Mouse (Mus musculus) kidney, postnatal 36 days (tissue): Measurements from ENCODE around the gene Ccdc96.

Source experiments
- DNase-seq, 2 experiments: peaks; one replicate each; pipeline ENCODE4 v3.0.0; 2021 to 2022; ENCODE audit warnings: mixed read lengths in 2 of 2

The Ccdc96 gene

GRCm38 (mm10) chr5:36474283-36474682 lies 10.1 kb upstream of the Ccdc96 start:
- peak; percentile 78 to 87 for DNase-seq

DNA sequence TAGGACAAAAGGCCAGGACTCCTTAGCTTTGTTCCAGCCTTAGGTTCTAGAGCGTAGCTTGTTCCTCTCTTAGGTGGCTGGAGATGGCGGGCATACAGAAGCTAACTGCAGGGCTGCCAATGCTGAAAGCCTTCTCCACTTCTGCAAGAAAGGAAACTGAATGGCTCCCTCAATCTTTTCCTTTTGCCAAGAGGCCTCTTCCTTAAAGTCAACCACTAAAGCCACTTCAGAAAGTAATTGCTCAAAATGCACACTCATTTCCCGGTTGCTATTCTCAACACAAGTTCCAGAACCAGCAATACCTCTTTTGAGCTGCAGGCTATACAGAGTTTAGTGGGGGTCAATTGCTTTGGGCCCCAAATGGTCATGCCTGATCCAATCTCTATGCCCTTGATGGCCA lies 6.9 kb upstream of the Ccdc96 start:
- no peak for DNase-seq

DNA sequence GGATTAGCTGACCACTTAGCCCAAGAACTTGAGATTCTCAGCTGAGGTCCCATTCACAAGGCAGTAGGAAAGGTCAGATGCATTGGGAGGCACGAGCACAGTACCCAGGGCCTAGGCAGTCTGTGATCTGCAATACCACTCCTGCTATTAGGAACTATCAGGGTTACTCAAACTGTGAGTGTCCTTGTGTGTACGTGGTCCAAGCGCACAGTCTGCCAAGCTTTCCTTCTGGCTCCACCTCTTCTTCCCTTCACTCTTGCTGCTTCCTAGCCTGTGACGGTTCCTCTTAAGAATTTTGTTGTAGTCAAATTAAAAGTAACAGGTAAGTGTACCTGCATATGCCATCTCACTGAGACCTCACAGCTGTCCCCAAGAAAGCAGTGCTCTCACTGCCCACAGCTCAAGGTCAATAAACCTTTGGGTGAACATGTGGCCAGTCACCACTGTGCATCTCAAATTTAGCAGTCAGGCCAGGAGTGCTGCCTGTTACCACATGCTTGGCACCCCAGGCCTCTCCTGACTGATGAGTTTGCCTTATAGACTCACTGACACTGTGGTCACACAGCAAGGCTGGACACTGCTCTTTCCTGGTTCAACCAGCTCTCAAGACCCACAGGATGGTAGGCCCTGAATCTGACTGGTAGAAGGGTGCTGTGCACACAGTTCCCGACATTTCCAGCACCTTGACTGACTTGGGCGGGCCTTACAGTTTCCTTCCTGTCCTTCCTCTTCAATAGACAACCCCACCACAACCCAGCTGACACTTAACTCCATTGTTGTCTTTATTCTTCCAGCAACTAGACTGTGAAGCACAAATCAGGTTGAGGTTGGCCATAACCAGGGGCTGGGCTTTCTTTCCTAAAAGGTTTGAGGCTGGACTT lies 5.6 kb upstream of the Ccdc96 start:
- DNase-seq: no peak

DNA sequence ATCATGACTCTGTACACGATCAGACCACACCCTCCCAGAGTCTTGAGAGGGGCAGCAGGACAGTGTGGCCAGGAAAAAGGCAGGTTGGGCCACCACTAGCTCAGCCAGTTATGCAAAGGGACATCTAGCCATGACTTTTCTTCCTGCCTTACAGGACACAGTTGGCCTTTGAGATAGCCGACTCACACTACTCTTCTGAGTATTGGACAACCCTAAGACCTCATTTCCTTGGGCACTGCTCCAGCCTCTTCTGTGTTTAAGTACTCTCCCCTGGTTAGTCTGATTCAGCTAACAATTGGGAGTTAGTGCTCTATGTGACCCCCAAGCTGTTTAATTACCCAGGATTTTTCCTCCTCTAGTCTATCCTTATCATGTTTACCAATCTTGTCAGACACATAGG lies 4.7 kb upstream of the Ccdc96 start:
- no peak for DNase-seq

DNA sequence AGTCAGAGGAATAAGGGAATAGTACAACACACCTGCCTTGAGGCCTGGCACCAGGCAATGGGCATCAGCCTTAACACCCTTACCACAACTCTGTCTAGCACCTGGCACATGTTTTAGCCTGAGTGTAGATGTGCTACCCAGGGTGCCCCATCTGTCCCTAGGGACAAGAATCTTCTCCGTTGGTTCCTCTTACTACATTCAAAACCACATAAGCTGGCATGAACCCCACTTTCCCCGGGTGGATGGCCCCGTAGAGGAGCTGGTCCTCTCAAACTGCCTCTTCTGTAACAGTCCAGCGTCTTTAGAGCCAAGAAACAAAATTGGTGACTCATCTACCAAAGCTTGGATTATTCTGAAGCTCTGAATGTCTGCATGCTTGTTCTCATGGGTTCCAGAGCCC lies 4.0 kb upstream of the Ccdc96 start:
- DNase-seq: no peak

GRCm38 (mm10) chr5:36481114-36481513 lies 3.3 kb upstream of the Ccdc96 start:
- no peak for DNase-seq

DNA sequence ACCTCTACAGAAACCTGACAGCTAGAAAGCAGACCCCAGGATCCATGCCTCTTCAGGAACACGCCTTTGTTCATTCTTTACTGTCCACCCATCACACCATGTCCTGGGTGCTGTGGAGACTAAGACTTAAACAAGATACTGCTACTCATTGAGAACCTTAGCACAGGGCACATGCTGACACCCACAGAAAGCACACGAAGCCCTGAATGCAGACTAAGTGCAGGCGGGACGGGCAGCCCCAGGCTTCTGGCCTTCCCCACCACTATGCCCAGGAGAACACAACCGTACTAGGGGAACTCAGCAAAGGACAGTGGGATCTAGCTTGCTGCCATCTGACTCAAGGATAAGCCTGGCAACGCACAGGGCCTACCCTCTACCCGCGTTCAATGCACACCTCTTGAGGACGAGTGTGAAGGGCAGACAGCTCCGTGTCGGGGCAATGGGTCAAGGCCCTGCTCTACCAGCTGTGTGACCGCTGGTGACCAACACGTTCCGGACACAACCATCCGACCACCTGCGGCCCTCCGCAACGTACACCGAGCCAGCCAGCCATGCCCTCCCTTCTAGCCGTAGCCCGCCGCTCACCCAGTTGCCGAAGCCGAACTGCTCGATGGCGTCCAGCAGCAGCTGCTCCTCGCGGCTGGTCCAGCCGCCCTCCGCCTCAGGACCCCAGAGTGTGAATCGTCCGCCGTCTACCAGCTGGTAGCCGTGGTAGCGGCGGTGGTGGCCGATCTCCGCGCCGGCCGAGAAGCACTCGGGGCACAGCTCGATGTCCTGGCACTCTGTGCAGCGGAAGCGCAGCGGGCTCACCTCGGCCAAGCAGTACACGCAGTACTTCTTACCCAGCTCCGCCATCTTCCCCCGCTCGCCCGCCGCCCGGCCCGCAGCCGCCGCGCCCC lies 936 bp upstream of the Ccdc96 start:
- DNase-seq: peak in 1 of 2 experiments; percentile 44

GRCm38 (mm10) chr5:36485306-36485705 lies 918 bp downstream of the Ccdc96 start:
- no peak for DNase-seq

GRCm38 (mm10) chr5:36489225-36489624 lies 4.8 kb downstream of the Ccdc96 start:
- DNase-seq: peak; percentile 50 to 81

DNA sequence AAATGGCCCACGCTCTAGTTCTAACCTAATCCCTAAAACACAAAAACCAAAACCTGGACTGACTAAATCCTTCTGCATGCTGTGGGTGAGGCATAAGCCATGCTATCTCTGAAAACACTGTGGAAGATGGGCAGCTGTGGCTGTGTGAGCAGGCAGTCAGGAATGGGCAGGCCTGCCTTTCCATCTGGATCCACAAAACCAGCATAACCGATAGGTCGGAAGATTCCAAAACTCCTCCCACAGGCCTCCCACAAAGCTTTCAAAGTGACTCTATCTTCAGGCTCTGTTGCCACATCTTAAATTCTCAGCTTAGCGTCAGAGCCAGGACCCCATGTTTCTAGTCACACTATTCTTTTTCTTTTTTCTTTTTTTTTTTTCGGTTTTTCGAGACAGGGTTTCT lies 9.5 kb downstream of the Ccdc96 start:
- no peak for DNase-seq

DNA sequence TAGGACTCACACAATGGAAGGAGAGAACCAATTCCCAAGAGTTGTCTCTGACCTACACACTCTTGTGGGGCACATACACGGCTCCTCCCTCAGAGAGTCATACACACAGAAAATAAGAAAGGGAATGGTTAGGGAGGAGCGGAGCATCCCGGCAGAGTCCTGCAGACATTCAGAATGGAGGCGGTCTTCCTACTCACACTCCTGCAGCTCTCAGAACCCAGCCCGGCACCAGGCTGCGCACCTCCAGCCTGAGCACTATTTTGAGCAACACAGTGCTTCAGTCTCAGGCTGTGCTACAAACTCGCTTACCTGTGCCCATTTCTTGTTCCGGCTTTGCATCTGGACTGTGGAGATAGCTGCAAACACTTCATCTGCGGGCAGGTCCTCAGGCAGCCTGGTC lies 10.3 kb downstream of the Ccdc96 start:
- DNase-seq: no peak

- no peak for DNase-seq
These were observed 20.8 kb downstream of the Ccdc96 start for GRCm38 (mm10) chr5:36505235-36505634.

DNA sequence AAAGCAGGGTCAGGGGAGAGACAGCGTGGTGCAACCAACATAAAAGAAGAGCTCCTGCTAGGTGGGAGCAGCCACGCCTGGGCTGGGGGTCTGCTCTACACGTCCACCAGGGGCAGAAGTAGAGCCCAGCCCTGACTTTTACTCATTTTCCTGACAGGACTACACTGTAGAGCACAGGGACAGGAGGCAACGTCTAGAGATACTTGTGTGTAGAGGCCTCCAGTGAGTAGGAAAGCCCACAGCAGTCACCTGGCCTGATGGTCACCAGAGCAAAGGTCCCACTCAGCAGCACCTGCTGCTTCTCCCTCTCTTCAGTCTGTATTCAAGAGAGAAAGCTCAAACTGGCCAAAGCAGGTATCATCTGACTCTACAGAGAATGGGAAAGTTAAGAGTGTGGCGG lies 21.3 kb downstream of the Ccdc96 start:
- no peak for DNase-seq

GRCm38 (mm10) chr5:36508351-36508750 lies 24.0 kb downstream of the Ccdc96 start:
- DNase-seq: peak; percentile 37 to 55

DNA sequence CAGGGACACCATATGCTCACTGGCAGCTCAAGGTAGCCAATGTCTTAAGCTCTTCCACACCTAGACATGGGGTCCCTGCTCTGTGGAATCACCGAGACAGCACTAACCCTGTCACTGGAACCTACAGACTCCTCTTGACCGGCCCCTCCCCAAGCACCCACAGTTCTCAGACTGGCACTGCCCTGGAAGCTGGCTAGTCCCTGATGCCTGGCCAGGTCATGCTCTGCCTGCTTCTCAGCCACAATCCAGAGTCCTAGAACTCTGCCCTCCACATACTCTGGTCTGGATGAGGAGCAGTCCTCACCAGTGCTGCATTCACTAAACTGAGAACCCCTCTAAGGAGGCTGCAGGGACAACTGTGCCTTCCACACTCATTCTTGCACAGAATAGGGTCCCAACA lies 26.6 kb downstream of the Ccdc96 start:
- peak; percentile 42 to 60 for DNase-seq

GRCm38 (mm10) chr5:36515126-36515525 lies 30.7 kb downstream of the Ccdc96 start:
- no peak for DNase-seq

DNA sequence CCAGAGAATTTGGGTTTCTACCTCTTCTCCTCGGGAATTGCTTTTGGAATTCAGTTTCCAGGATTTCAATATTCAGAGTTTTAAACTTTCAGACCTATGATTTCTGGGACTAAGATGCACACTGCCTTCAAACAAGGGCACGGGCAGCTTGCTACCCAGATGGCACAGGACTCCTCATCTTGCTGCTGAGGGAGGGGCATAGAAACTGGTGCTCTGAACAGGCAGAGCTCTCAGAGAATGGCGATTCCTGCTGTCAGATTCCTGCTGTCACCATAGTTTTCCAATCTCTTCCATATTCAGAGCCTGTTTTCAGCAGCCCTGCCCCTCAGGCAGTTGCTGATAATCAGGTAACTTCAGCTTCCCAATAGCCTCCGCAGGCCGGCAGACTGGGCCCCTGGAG lies 31.2 kb downstream of the Ccdc96 start:
- DNase-seq: no peak

DNA sequence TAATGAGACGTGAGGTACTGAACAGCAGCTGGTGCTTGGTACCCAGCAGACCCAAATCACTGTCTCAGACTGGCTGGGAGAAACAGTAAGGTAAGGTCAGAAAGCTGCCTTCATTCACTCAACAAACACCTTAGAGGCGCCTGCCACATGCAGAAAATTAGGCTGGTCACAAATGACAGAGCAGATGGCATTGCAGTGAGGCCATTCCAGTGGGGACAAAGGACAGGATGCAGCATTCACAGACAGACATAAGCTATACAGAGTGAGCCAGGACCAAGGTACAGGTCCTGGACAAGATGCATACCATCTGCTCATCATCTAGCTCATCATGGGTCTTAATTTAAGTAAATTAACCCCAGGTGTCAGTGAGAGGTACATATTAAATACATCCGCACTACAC lies 33.2 kb downstream of the Ccdc96 start:
- DNase-seq: no peak

GRCm38 (mm10) chr5:36519751-36520150 lies 35.4 kb downstream of the Ccdc96 start:
- no peak for DNase-seq

- DNase-seq: peak; percentile 65 to 81
These were observed 38.4 kb downstream of the Ccdc96 start for GRCm38 (mm10) chr5:36522782-36523181.

DNA sequence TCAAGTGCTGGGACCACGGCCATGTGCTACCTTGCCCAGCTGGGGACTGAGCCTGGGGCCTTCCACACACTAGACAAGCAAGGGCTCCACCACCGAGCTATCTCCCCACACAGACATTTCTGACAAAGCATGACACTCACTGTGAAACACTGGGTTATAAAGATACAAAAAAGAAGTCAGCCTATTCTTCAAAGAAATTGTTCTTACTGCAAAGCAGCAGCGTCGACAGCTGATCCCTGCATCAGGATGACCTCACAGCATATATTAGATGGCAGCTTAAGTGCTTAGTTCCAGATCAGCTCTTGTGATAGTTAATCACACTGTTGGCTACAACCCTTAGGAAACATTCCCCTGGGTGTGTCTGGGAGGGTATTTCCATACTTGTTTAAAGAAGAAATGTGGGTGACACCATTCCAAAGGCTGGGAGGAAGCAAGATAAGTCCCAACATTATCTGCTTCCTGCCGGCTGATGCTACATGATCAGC lies 38.9 kb downstream of the Ccdc96 start:
- no peak for DNase-seq

DNA sequence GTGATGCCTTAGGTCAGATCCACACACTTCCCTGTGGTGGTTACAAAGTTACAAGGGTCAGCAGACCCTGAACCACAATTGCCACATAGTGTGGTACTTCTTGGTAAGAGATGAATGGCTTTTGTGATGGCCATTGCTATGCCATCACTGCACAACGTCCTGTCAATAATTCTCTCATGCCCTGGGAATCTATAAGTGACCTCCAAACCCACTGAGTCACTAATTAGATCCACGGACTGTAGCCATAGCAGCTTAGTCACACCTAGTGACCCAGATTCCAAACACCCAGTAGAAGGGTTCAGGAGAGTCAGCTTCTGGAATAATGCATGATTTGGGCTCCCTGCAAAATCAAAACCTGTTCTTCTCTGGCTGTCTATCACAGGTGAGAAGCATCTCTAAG lies 40.8 kb downstream of the Ccdc96 start:
- DNase-seq: no peak

DNA sequence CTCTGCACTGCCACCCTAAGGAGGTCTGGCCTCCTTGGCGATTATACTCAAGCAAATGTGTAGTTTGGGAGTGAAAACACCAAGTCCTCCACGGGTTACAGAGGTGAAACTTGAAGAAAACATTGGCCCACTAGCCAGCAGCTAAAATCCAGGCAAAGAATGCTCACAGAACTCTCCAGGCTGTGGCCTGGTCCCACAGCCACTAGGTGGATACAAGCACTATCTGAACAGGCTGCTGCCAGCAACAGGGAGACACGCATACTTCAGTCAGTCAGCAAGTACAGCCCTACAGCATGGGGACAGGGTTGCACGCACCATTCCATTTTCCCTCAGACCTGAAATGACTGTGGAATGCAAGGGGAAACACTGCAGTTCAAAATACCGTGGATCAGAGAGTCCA lies 41.9 kb downstream of the Ccdc96 start:
- peak in 1 of 2 experiments; percentile 48 for DNase-seq

- no peak for DNase-seq
These were observed 42.5 kb downstream of the Ccdc96 start for GRCm38 (mm10) chr5:36526921-36527320.
